Mouse (Mus musculus): ENCODE data around the gene Nf2.

DNA sequence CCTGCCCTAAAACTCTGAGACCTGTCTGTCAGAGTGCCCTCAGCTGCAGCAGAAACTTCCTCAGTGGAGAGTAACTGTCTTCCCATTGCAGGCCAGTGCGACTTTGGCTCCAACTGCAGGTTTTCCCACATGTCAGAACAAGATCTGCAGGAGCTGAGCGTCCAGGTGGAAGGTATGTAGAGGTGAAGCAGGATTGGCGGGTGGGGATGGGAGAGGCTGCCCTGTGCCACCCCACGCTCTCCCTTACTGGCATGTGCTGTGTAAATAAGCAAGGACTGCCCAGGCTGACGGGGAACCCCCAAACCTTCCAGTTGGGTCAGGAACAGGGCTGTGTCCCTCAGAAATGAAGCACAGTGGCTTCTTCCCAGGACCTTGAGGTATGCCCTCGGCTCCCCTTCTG is 119.2 kb downstream of the Nf2 start:
- no peak for TF ChIP-seq CTCF (conservative IDR thresholded peaks at IDR 0.05 in 1 of 2, IDR thresholded peaks at IDR 0.05 in 1 of 2; ENCODE audit: low read depth in 2 of 2, low read length in 2 of 2)
- TF ChIP-seq BHLHE40 (IDR thresholded peaks at IDR 0.05; ENCODE audit: low read depth, low read length): no peak
- no peak for TF ChIP-seq EP300 (IDR thresholded peaks at IDR 0.05; ENCODE audit: low read length)
- no peak for TF ChIP-seq POLR2AphosphoS2 (IDR thresholded peaks at IDR 0.05; ENCODE audit: low read depth, low read length)
- TF ChIP-seq POLR2A (IDR thresholded peaks at IDR 0.05; ENCODE audit: low read depth, low read length): no peak
- TF ChIP-seq CHD2 (IDR thresholded peaks at IDR 0.05; ENCODE audit: low read length): no peak

Data from CH12.LX (cell line).